9 mouse cellular contexts compared by ENCODE assay signal in genomic region chr14:34821131-34821790, GRCm38 (mm10). TPM values are rescaled to one million over a fixed set of nuclear protein-coding genes. Genes with fewer than 3 reads are reported as not detected.
DNase-seq lines count a peak whose midpoint lies in the region; ATAC-seq and TF ChIP-seq lines count a peak whose summit lies in the region.
"Had no signal": no experiment of that assay in that cellular context is flagged by ENCODE, and none has a peak within 500 bp of the region (broad histone marks: within the 10 kb centered on the region; RNA-seq: fewer than 3 reads in every experiment).

No protein-coding gene starts in this region.

- TF ChIP-seq CTCF in cortical plate, adult 2 months (IDR thresholded peaks at IDR 0.05; ENCODE audit: extremely low read depth, insufficient read depth, low read length): no peak

- H3K4me1 ChIP-seq in kidney, embryonic 14.5 days (ENCODE audit: control insufficient read depth, insufficient read depth, low read length): 0 out of 2 replicates have a peak, but pooled peaks cover 8% of the 10 kb centered on the region
- H3K4me1 ChIP-seq in cortical plate, adult 2 months (ENCODE audit: control insufficient read depth, insufficient read depth, low read length): peaks cover 8% of the 10 kb centered on the region
- peaks cover 45% of the 10 kb centered on the region for H3K4me1 ChIP-seq in hindbrain, embryonic 10.5 days (replicated peaks)
- H3K4me1 ChIP-seq in midbrain, embryonic 11.5 days (ENCODE audit: control insufficient read depth, insufficient read depth, low read length): peaks cover 18% of the 10 kb centered on the region

- H3K27ac ChIP-seq in kidney, embryonic 14.5 days (ENCODE audit: low read depth, low read length): no peak overlapping the region
- H3K27ac ChIP-seq in cortical plate, adult 2 months (ENCODE audit: insufficient read depth, low read length): no peak overlapping the region
- H3K27ac ChIP-seq in hindbrain, embryonic 10.5 days: no peak overlapping the region
- H3K27ac ChIP-seq in midbrain, embryonic 11.5 days (ENCODE audit: low read depth, low read length): no peak overlapping the region

- H3K9ac ChIP-seq in kidney, embryonic 14.5 days (ENCODE audit: low read depth, low read length): no peak overlapping the region
- H3K9ac ChIP-seq in midbrain, embryonic 11.5 days (ENCODE audit: low read length): no peak overlapping the region

- 2% methylated on average over 26 of the region's 26 CpGs for WGBS in kidney, embryonic 14.5 days
- 2% methylated on average over 26 of the region's 26 CpGs for WGBS in hindbrain, embryonic 10.5 days
- under 1% methylated on average over 26 of the region's 26 CpGs for WGBS in midbrain, embryonic 11.5 days

- H3K27me3 ChIP-seq in kidney, embryonic 14.5 days (ENCODE audit: control insufficient read depth, insufficient read depth, low read length): peaks cover 79% of the 10 kb centered on the region
- peaks cover 83% of the 10 kb centered on the region for H3K27me3 ChIP-seq in hindbrain, embryonic 10.5 days (ENCODE audit: insufficient read depth, poor library complexity, severe bottlenecking)
- peaks cover 62% of the 10 kb centered on the region for H3K27me3 ChIP-seq in midbrain, embryonic 11.5 days (ENCODE audit: control insufficient read depth, insufficient read depth, low read length)

- H3K4me3 ChIP-seq in kidney, embryonic 14.5 days (ENCODE audit: low read length): peak overlapping the region; percentile 49
- H3K4me3 ChIP-seq in cortical plate, adult 2 months (ENCODE audit: insufficient read depth, low read length): peak overlapping the region; percentile 70
- peak overlapping the region; percentile 70 for H3K4me3 ChIP-seq in hindbrain, embryonic 10.5 days
- peak overlapping the region; percentile 64 for H3K4me3 ChIP-seq in midbrain, embryonic 11.5 days (ENCODE audit: low read depth, low read length)

- no peaks in the 10 kb centered on the region for H3K9me3 ChIP-seq in kidney, embryonic 14.5 days (ENCODE audit: control insufficient read depth, low read length)
- no peaks in the 10 kb centered on the region for H3K9me3 ChIP-seq in hindbrain, embryonic 10.5 days
- no peaks in the 10 kb centered on the region for H3K9me3 ChIP-seq in midbrain, embryonic 11.5 days (ENCODE audit: control insufficient read depth, low read length)

- DNase-seq in kidney, postnatal 14 days: no peak
- DNase-seq in hindbrain, embryonic 10.5 days (ENCODE audit: low spot score): peak; percentile 36
- peak; percentile 92 for DNase-seq in midbrain, embryonic 11.5 days (ENCODE audit: low spot score, missing footprints)
- no peak for DNase-seq in thymus, postnatal 4 days
- no peak for DNase-seq in cerebellum, adult 8-10 months

- H3K36me3 ChIP-seq in kidney, embryonic 14.5 days (ENCODE audit: control insufficient read depth, insufficient read depth, low read length): no peaks in the 10 kb centered on the region
- no peaks in the 10 kb centered on the region for H3K36me3 ChIP-seq in hindbrain, embryonic 10.5 days
- H3K36me3 ChIP-seq in midbrain, embryonic 11.5 days (ENCODE audit: control insufficient read depth, insufficient read depth, low read length): no peaks in the 10 kb centered on the region
- H3K36me3 ChIP-seq: G1E had no signal

- TF ChIP-seq POLR2A in cortical plate, adult 2 months (IDR thresholded peaks at IDR 0.05; ENCODE audit: extremely low read depth, insufficient read depth, low read length): no peak

- peak overlapping the region; percentile 91 for H3K4me2 ChIP-seq in kidney, embryonic 14.5 days (replicated peaks; ENCODE audit: low read depth, low read length)
- H3K4me2 ChIP-seq in midbrain, embryonic 11.5 days: peak overlapping the region; percentile 89

- no peak for ATAC-seq in kidney, embryonic 14.5 days (ENCODE audit: low FRiP score, low TSS enrichment)
- no peak for ATAC-seq in midbrain, embryonic 11.5 days (ENCODE audit: low FRiP score)
- ATAC-seq in inflammation-experienced regulatory T-cells, adult 6 months: no peak

RNA-seq across cellular contexts. Expression of gene Grid1, which starts 1.4 kb away (rescaled TPM):
- 0.51 and 0.76 TPM in 2 replicates for polyA plus RNA-seq in kidney, embryonic 14.5 days (2014; fragmentation: Nextera tagmentation; extraction: Ambion mirVana)
- 22.3 and 22.7 TPM in 2 replicates for polyA plus RNA-seq in cortical plate, adult 2 months (2012; rRNA removed)
- 0.10 and 0.42 TPM in 2 replicates for polyA plus RNA-seq in hindbrain, embryonic 10.5 days (2016; fragmentation: Nextera tagmentation; extraction: Ambion mirVana)
- 0.55 and 0.61 TPM in 2 replicates for polyA plus RNA-seq in midbrain, embryonic 11.5 days (2014; fragmentation: Nextera tagmentation; extraction: Ambion mirVana)
- polyA plus RNA-seq in inflammation-experienced regulatory T-cells, adult 6 months (2017; shearing (Covaris generic)): not detected
- polyA plus RNA-seq: G1E had no signal

Comparison
In these comparisons a context has a peak if more than half of its experiments do, and no peak if none do; other contexts are left out.
1. DNase-seq: peak in hindbrain, embryonic 10.5 days (single experiment) and midbrain, embryonic 11.5 days (single experiment); none in kidney, postnatal 14 days (single experiment), thymus, postnatal 4 days (single experiment) and cerebellum, adult 8-10 months (single experiment).
2. RNA of gene Grid1, which starts 1.4 kb away (polyA plus RNA-seq): 22.3 to 22.7 TPM in cortical plate, adult 2 months; 0.51 to 0.76 TPM in kidney, embryonic 14.5 days, 0.55 to 0.61 TPM in midbrain, embryonic 11.5 days, 0.10 to 0.42 TPM in hindbrain, embryonic 10.5 days and not detected in inflammation-experienced regulatory T-cells, adult 6 months; every median in the first group is over 10 times any median in the second.
3. Peak in every context shown above with its lines, with median percentiles within 50 percentile points of each other: H3K4me3 ChIP-seq.